Mouse (Mus musculus) cerebellum, postnatal 25 days (tissue): ENCODE data around the gene Asb4.
"Not testable (repeated sequence)": the region's sequence is repeated elsewhere in the genome, so short reads cannot be mapped to it uniquely, and the experiment has no call there.

Experiments
- DNase-seq, 2 experiments: peaks; one replicate each; pipeline ENCODE4 v3.0.0; 2021; ENCODE audit warnings: mixed read lengths in 2 of 2

Gene Asb4

GRCm38 (mm10) chr6:5383336-5384177 is at the start of gene Asb4:
Asb4 (plus strand) TSS chr6:5383386.
- DNase-seq, result peak in 1 of 2 experiments; percentile 14

GRCm38 (mm10) chr6:5334021-5334420 is 49.2 kb upstream of the Asb4 start:
- no peak for DNase-seq

- not testable (repeated sequence) for DNase-seq
Observed at GRCm38 (mm10) chr6:5336016-5336415, 47.2 kb upstream of the Asb4 start.

- not testable (repeated sequence) for DNase-seq
Observed at GRCm38 (mm10) chr6:5338781-5339180, 44.4 kb upstream of the Asb4 start.

GRCm38 (mm10) chr6:5339283-5339682 is 43.9 kb upstream of the Asb4 start:
- not testable (repeated sequence) for DNase-seq

- peak in 1 of 2 experiments; percentile 8 for DNase-seq
Observed at GRCm38 (mm10) chr6:5344255-5344654, 38.9 kb upstream of the Asb4 start.

- no peak for DNase-seq
Observed at GRCm38 (mm10) chr6:5357873-5358272, 25.3 kb upstream of the Asb4 start.

- no peak for DNase-seq
Observed at GRCm38 (mm10) chr6:5360402-5360801, 22.8 kb upstream of the Asb4 start.

- DNase-seq, result no peak
Observed at GRCm38 (mm10) chr6:5361987-5362386, 21.2 kb upstream of the Asb4 start.

GRCm38 (mm10) chr6:5365845-5366244 is 17.3 kb upstream of the Asb4 start:
- DNase-seq, result no peak

GRCm38 (mm10) chr6:5376884-5377283 is 6.3 kb upstream of the Asb4 start:
- no peak for DNase-seq

- DNase-seq, result no peak
Observed at GRCm38 (mm10) chr6:5379048-5379447, 4.1 kb upstream of the Asb4 start.

GRCm38 (mm10) chr6:5379781-5380623 is 3.2 kb upstream of the Asb4 start:
- DNase-seq, result peak in 1 of 2 experiments; percentile 13

- no peak for DNase-seq
Observed at GRCm38 (mm10) chr6:5380624-5381252, 2.4 kb upstream of the Asb4 start.

GRCm38 (mm10) chr6:5381918-5382582 is 1.1 kb upstream of the Asb4 start:
- DNase-seq, result no peak

- DNase-seq, result peak; percentile 77 to 84
Observed at GRCm38 (mm10) chr6:5382583-5383215, 487 bp upstream of the Asb4 start.

GRCm38 (mm10) chr6:5384178-5384490 is 948 bp downstream of the Asb4 start:
- DNase-seq, result peak; percentile 51 to 74

GRCm38 (mm10) chr6:5385161-5385640 is 2.0 kb downstream of the Asb4 start:
- no peak for DNase-seq

GRCm38 (mm10) chr6:5386486-5386885 is 3.3 kb downstream of the Asb4 start:
- DNase-seq, result no peak

- DNase-seq, result no peak
Observed at GRCm38 (mm10) chr6:5387396-5387795, 4.2 kb downstream of the Asb4 start.

- no peak for DNase-seq
Observed at GRCm38 (mm10) chr6:5390298-5390697, 7.1 kb downstream of the Asb4 start.

- DNase-seq, result no peak
Observed at GRCm38 (mm10) chr6:5390952-5391351, 7.8 kb downstream of the Asb4 start.
